Mouse (Mus musculus): Measurements from ENCODE around the gene Arhgef17. TPM values are rescaled to one million over a fixed set of nuclear protein-coding genes. Genes with fewer than 3 reads are reported as not detected.

Arhgef17 gene
- polyA plus RNA-seq, 1 experiment, result 11.1 TPM

DNA sequence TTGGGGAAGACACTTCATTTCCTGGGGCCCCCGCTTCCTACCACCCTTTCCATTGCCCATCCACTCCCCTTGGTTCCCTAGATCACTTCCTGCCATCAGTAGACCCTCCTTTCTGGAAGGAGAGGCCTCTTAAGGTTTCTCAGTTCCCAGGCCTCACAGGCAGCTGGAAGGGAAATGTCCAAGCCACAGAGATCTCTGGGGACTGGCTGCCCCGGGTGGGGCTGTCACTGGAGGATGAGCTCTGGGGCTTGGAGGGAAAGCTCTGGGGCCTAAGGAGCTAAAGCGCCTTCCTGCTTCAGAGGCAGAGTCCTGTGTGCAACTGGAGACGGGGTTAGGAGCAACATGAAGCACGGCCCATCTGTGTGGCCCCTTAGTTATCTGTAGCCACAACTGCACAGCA is 27.3 kb downstream of the Arhgef17 start:
- DNase-seq, result no peak
- Histone ChIP-seq H3K27me3 (ENCODE audit: control insufficient read depth, insufficient read depth, low read length) (no peaks in the 10 kb centered on the region), H3K4me3 (ENCODE audit: control insufficient read depth, insufficient read depth, low read length) (no peak overlapping the region), H3K36me3 (ENCODE audit: control insufficient read depth, insufficient read depth, low read length) (no peaks in the 10 kb centered on the region), H3K27ac (ENCODE audit: control insufficient read depth, insufficient read depth, low read length) (no peak overlapping the region), H3K4me1 (replicated peaks; ENCODE audit: control insufficient read depth, insufficient read depth, low read length) (no peaks in the 10 kb centered on the region)
- no peak for TF ChIP-seq POLR2A (IDR thresholded peaks at IDR 0.05; ENCODE audit: control insufficient read depth, extremely low read depth, insufficient read depth, low read length, poor library complexity)
- TF ChIP-seq CTCF (IDR thresholded peaks at IDR 0.05; ENCODE audit: borderline replicate concordance, control insufficient read depth, extremely low read depth, insufficient read depth, low read length, poor library complexity), result no peak
- 82% methylated on average over 5 of the region's 5 CpGs for whole genome bisulfite sequencing

DNA sequence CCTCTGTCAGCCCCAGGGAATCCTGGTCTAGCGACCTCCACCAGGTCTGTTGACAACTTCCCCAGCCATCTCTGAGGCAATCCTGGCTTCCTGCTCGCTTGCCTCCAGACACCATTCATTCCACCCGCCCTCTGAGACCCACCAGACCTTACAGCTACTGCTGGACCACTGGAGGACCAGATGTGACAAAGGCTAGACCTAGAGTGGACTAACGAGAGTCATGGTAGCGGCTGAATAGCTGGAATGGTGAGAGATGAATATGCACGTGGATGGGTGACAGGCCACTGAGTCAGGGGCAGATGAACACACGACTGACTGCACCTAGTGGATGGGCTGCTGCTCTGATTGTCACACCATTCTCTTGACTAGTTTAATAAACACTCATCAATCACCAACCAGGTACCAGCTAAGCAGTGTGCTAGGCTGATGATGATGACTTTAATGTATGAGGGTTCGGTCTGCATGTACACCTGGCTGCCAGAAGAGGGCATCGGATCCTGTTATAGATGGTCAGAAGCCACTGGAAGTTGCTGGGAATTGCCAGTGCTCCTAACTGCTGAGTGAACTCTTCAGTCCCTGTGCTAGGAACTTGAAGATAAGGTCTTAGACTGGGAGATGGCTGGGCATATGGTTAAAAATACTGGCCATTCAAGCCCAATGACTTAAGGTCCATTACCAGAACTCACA is 29.3 kb downstream of the Arhgef17 start:
- WGBS, result 90% methylated on average over 9 of the region's 9 CpGs
- Histone ChIP-seq H3K4me3 (ENCODE audit: control insufficient read depth, insufficient read depth, low read length) (no peak overlapping the region), H3K36me3 (ENCODE audit: control insufficient read depth, insufficient read depth, low read length) (no peaks in the 10 kb centered on the region), H3K27me3 (ENCODE audit: control insufficient read depth, insufficient read depth, low read length) (no peaks in the 10 kb centered on the region), H3K4me1 (replicated peaks; ENCODE audit: control insufficient read depth, insufficient read depth, low read length) (no peaks in the 10 kb centered on the region), H3K27ac (ENCODE audit: control insufficient read depth, insufficient read depth, low read length) (no peak overlapping the region)
- DNase-seq, result no peak
- TF ChIP-seq POLR2A (IDR thresholded peaks at IDR 0.05; ENCODE audit: control insufficient read depth, extremely low read depth, insufficient read depth, low read length, poor library complexity) (no peak), CTCF (IDR thresholded peaks at IDR 0.05; ENCODE audit: borderline replicate concordance, control insufficient read depth, extremely low read depth, insufficient read depth, low read length, poor library complexity) (no peak)

DNA sequence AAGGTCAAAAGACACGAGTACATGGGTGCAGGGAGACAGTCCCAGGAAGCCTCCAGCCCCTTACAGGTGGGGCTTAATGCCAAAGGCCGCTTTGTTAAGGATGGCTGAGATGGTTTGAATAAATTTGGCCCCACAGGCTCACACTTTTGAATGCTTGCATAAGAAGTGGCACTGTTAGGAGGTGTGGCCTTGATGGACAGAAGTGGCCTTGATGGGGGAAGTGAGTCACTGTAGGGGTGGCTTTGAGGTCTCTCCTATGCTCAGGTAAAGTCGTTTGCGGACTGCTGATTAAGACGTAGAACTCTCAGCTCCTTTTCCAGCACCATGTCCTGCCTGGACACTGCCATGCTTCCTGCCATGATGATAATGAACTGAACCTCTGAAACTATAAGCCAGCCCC is 34.1 kb downstream of the Arhgef17 start:
- DNase-seq, result no peak
- H3K27ac ChIP-seq (ENCODE audit: control insufficient read depth, insufficient read depth, low read length), result no peak overlapping the region
- peaks cover 2% of the 10 kb centered on the region; the same call in 1 of the 2 replicates for H3K27me3 ChIP-seq (ENCODE audit: control insufficient read depth, insufficient read depth, low read length)
- WGBS, result 89% methylated on average over 5 of the region's 5 CpGs
- no peak overlapping the region for H3K4me3 ChIP-seq (ENCODE audit: control insufficient read depth, insufficient read depth, low read length)
- H3K4me1 ChIP-seq (replicated peaks; ENCODE audit: control insufficient read depth, insufficient read depth, low read length), result peaks cover 9% of the 10 kb centered on the region; the same call in 1 of the 2 replicates
- no peaks in the 10 kb centered on the region for H3K36me3 ChIP-seq (ENCODE audit: control insufficient read depth, insufficient read depth, low read length)
- TF ChIP-seq CTCF (IDR thresholded peaks at IDR 0.05; ENCODE audit: borderline replicate concordance, control insufficient read depth, extremely low read depth, insufficient read depth, low read length, poor library complexity) (no peak), POLR2A (IDR thresholded peaks at IDR 0.05; ENCODE audit: control insufficient read depth, extremely low read depth, insufficient read depth, low read length, poor library complexity) (no peak)

DNA sequence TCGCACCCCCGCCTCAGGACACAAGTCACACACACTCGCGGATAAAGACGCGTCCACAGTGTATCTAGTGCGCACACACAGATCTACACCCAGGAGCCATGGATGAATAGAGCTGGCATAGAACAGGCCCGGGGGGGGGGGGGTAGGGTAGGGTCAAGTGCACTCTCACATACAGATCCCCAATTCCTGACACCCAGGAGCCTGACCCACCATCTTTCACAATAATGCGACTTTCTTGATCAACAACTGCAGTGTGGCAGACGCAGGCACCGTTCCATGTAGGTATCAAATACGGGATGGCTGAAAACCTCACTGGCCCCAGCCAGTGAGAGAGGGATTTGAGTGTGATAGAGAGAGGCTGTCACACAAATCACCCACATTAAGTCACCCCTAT is 37.1 kb downstream of the Arhgef17 start:
- 12% methylated on average over 12 of the region's 12 CpGs for WGBS
- peaks cover 2% of the 10 kb centered on the region; the same call in 1 of the 2 replicates for H3K27me3 ChIP-seq (ENCODE audit: control insufficient read depth, insufficient read depth, low read length)
- H3K27ac ChIP-seq (ENCODE audit: control insufficient read depth, insufficient read depth, low read length), result no peak overlapping the region
- no peak for TF ChIP-seq CTCF (IDR thresholded peaks at IDR 0.05; ENCODE audit: borderline replicate concordance, control insufficient read depth, extremely low read depth, insufficient read depth, low read length, poor library complexity)
- TF ChIP-seq POLR2A (IDR thresholded peaks at IDR 0.05; ENCODE audit: control insufficient read depth, extremely low read depth, insufficient read depth, low read length, poor library complexity), result no peak
- H3K4me1 ChIP-seq (replicated peaks; ENCODE audit: control insufficient read depth, insufficient read depth, low read length), result peaks cover 9% of the 10 kb centered on the region; the same call in 1 of the 2 replicates
- peak overlapping the region; percentile 49 for H3K4me3 ChIP-seq (ENCODE audit: control insufficient read depth, insufficient read depth, low read length)
- DNase-seq, result no peak
- H3K36me3 ChIP-seq (ENCODE audit: control insufficient read depth, insufficient read depth, low read length), result no peaks in the 10 kb centered on the region

DNA sequence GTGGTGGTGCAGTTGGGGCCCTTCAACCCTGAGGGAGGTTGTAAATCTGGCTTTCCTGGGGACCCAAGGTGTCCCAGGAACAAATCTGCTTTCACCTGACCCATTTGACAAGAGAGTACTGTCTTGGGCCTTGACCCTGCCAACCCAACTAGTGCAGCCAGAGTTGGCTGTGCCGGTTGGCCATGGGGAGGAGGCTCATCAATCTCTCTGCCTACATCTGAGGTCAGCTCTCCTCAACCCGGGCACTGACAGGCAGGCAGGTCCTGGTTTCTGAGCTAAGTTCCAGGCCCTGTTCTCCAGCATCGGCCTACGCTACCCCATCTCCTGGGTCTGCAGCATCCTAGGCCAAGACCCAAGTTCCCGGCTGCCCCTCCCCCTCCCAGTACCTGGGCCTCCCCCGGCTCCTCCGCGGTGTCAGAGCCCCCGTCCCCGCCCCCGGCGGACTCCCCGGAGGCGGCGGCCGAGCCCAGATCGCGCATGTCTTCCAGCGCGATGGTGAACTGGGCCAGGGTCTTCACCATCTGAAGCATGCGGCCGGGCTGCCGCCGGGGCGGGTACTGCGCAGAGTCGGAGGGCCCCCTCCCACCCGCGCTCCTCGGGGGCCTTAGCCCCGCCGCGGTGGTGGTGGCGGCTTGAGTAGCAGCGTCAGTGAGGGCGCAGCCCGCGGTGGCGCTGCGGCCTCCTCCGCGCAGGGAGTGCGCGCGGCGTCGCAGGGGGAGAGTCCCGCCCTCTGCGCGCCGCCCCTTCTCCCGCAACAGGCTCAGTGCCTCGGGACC is 37.7 kb downstream of the Arhgef17 start:
- Histone ChIP-seq H3K36me3 (ENCODE audit: control insufficient read depth, insufficient read depth, low read length) (no peaks in the 10 kb centered on the region), H3K27me3 (ENCODE audit: control insufficient read depth, insufficient read depth, low read length) (peaks cover 2% of the 10 kb centered on the region; the same call in 1 of the 2 replicates)

DNA sequence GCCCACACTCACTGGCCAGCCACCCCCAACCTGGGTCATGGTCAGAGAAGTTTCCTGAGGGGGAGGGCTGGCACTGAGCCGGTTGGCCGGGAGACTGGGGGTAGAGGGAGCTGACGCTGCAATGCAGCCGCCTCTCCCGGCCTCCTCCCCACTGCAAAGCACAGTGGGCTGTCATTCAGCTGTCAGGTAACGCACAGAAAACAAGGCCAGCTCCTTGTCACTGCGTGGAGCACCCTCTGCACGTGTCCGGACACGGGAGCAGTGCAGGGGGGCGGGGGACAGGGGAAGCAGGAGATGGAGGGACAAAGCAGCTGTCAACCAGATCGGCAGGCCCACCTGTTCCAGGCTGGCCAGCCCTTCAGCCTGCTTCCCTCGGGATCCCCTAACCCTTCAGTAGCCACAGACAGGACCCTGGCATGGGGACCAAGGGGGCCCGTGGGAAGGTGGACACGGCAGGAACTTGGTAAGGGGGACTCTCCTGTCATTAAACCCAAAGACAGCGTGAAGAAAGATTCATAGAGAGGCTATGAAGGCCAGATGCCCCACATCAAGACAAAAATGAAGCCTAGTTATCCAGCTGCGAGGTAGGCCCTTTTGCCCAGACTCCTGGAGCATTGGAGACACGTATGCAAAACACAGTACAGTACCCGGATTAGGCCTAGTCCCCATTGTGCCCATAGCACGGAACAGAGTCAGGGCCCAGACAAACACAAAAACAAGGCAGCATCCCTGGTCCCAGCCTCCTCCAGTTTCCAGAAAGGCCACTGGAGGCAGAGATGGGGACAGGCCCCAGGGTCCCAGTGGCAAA is 38.5 kb downstream of the Arhgef17 start:
- Histone ChIP-seq H3K27ac (ENCODE audit: control insufficient read depth, insufficient read depth, low read length) (no peak overlapping the region), H3K27me3 (ENCODE audit: control insufficient read depth, insufficient read depth, low read length) (peaks cover 2% of the 10 kb centered on the region; the same call in 1 of the 2 replicates), H3K36me3 (ENCODE audit: control insufficient read depth, insufficient read depth, low read length) (no peaks in the 10 kb centered on the region), H3K4me1 (replicated peaks; ENCODE audit: control insufficient read depth, insufficient read depth, low read length) (peaks cover 9% of the 10 kb centered on the region; the same call in 1 of the 2 replicates), H3K4me3 (ENCODE audit: control insufficient read depth, insufficient read depth, low read length) (no peak overlapping the region)
- TF ChIP-seq CTCF (IDR thresholded peaks at IDR 0.05; ENCODE audit: borderline replicate concordance, control insufficient read depth, extremely low read depth, insufficient read depth, low read length, poor library complexity) (no peak), POLR2A (IDR thresholded peaks at IDR 0.05; ENCODE audit: control insufficient read depth, extremely low read depth, insufficient read depth, low read length, poor library complexity) (no peak)
- 92% methylated on average over 20 of the region's 20 CpGs for WGBS
- no peak for DNase-seq

More for the DNA sequence above, 37.7 kb downstream of the Arhgef17 start:
- peak overlapping the region; percentile 49 for H3K4me3 ChIP-seq (ENCODE audit: control insufficient read depth, insufficient read depth, low read length)
- H3K4me1 ChIP-seq (replicated peaks; ENCODE audit: control insufficient read depth, insufficient read depth, low read length), result peaks cover 9% of the 10 kb centered on the region; the same call in 1 of the 2 replicates
- H3K27ac ChIP-seq (ENCODE audit: control insufficient read depth, insufficient read depth, low read length), result no peak overlapping the region
- no peak for TF ChIP-seq POLR2A (IDR thresholded peaks at IDR 0.05; ENCODE audit: control insufficient read depth, extremely low read depth, insufficient read depth, low read length, poor library complexity)
- no peak for TF ChIP-seq CTCF (IDR thresholded peaks at IDR 0.05; ENCODE audit: borderline replicate concordance, control insufficient read depth, extremely low read depth, insufficient read depth, low read length, poor library complexity)
- DNase-seq, result peak; percentile 18
- 7% methylated on average over 50 of the region's 53 CpGs for WGBS
